Mouse (Mus musculus) liver, embryonic 14.5 days (tissue): ENCODE data around the gene Kif7. TPM values are rescaled to one million over a fixed set of nuclear protein-coding genes. Genes with fewer than 3 reads are reported as not detected.

ENCODE experiments used
- ATAC-seq: fragments of 200-750 bp; cut with Nextera tagmentation; 2 replicates; pipeline ENCODE4 v1.8.0; 2017; ENCODE audit warnings: moderate number of reproducible peaks, mild to moderate bottlenecking, moderate library complexity; ENCODE audit not compliant: insufficient read depth
- DNase-seq, 3 experiments: peaks; one replicate each; pipeline ENCODE4 v3.0.0-alpha.2; 2012 to 2013; ENCODE audit warnings: low read depth in 3 of 3, low spot score in 3 of 3
- H3K27ac ChIP-seq: fragments of 300-500 bp; sonication (generic); 2 replicates; pipeline ENCODE4 v1.5.1; 2014; ENCODE audit warnings: moderate library complexity, mild to moderate bottlenecking, control low read depth, inconsistent platforms
- H3K27me3 ChIP-seq: fragments of 300-500 bp; sonication (generic); 2 replicates; pipeline ENCODE4 v1.6.1; 2014; ENCODE audit warnings: mild to moderate bottlenecking, low read length, moderate library complexity; ENCODE audit not compliant: control insufficient read depth, insufficient read depth
- H3K36me3 ChIP-seq: fragments of 300-500 bp; sonication (generic); replicated peaks from 2 replicates; pipeline ENCODE4 v1.6.1; 2014; ENCODE audit warnings: low read depth; ENCODE audit not compliant: control insufficient read depth, insufficient read depth
- H3K4me1 ChIP-seq, 2 experiments: fragments of 200-500 bp in 1 of 2; fragments of 300-500 bp in 1 of 2; sonication (generic) in 1 of 2; replicated peaks; 2 replicates each; pipeline ENCODE4 v1.6.1; 2012 to 2014; ENCODE audit warnings: antibody characterized with exemption in 1 of 2, inconsistent platforms in 1 of 2, low read length in 1 of 2; ENCODE audit not compliant: control insufficient read depth in 2 of 2, insufficient read depth in 2 of 2
- H3K4me2 ChIP-seq: fragments of 300-500 bp; sonication (generic); 2 replicates; pipeline ENCODE4 v1.6.1; 2014; ENCODE audit warnings: low read depth, mild to moderate bottlenecking, control low read depth, moderate library complexity
- H3K4me3 ChIP-seq, 2 experiments: fragments of 200-500 bp in 1 of 2; fragments of 300-500 bp in 1 of 2; sonication (generic) in 1 of 2; 2 replicates each; pipeline ENCODE4 v1.5.1; 2012 to 2014; ENCODE audit warnings: low read depth in 2 of 2, low read length in 2 of 2, mild to moderate bottlenecking in 2 of 2, control low read depth in 1 of 2, inconsistent platforms in 1 of 2, moderate library complexity in 1 of 2; ENCODE audit not compliant: insufficient read depth in 1 of 2
- H3K9ac ChIP-seq: fragments of 300-500 bp; sonication (generic); replicated peaks from 2 replicates; pipeline ENCODE4 v1.6.1; 2014; ENCODE audit warnings: mild to moderate bottlenecking, control low read depth, moderate library complexity
- H3K9me3 ChIP-seq: fragments of 300-500 bp; sonication (generic); 2 replicates; pipeline ENCODE4 v1.6.1; 2016; ENCODE audit warnings: low read length, mixed read lengths; ENCODE audit not compliant: control insufficient read depth
- CTCF ChIP-seq: IDR thresholded peaks from 2 replicates; pipeline ENCODE4 v1.5.1; 2016; ENCODE audit warnings: antibody characterized with exemption, low read depth, control low read depth
- EP300 ChIP-seq: IDR thresholded peaks from 2 replicates; pipeline ENCODE4 v1.6.1; 2016; ENCODE audit warnings: antibody characterized with exemption, low read depth
- WGBS: fragments of 180-500 bp; shearing (Covaris S2); extraction: QIAGEN DNeasy Blood & Tissue Kit; methylation state at CpG from one replicate; pipeline ENCODE4 v1.1.7; 2014; ENCODE audit not compliant: insufficient replicate concordance; 5-methylcytosine and 5-hydroxymethylcytosine counted together
- polyA plus RNA-seq, 2 experiments: library from polyadenylated mRNA; depleted of rRNA in 1 of 2; stranded (reverse) in 1 of 2; unstranded in 1 of 2; fragments of >200 nt; fragmentation: Nextera tagmentation in 1 of 2; extraction: Ambion mirVana in 1 of 2; gene quantifications; 2 replicates each; pipeline versions ENCODE4 v1.2.1 to v1.2.3; 2012 to 2014

Kif7 gene
- polyA plus RNA-seq, 2 experiments = 0.15 to 0.56 TPM

DNA sequence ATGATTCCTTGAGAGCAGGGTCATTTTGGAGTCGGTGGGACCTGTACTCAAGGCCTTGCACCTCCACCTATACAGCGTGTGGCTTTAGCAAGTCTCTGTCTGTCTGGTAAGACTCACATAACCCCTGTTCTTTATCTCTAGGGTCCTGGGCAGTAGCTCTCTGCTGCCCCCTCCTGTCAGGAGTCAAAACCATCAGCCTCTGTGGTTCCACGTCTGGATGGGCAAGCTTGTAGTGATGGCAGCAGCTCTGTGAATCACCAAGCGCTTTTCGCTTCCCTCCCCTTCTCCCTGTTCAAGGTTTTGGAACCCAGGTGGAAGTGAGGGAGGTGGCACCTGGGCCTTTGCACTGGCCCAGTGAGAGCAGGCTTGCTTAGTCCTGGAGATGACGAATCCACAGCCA lies 12.7 kb upstream of the Kif7 start:
- Histone ChIP-seq H3K9me3 (no peaks in the 10 kb centered on the region), H3K4me3 (no peak overlapping the region), H3K4me1 (no peaks in the 10 kb centered on the region), H3K36me3 (no peaks in the 10 kb centered on the region), H3K4me2 (no peak overlapping the region), H3K9ac (no peak overlapping the region), H3K27me3 (no peaks in the 10 kb centered on the region; the same call in 1 of the 2 replicates), H3K27ac (no peak overlapping the region)
- peak; percentile 34 to 44 (median 38) for DNase-seq
- no peak for ATAC-seq
- 15% methylated on average over 6 of the region's 6 CpGs for WGBS
- TF ChIP-seq CTCF (peak; percentile 91), EP300 (no peak)

DNA sequence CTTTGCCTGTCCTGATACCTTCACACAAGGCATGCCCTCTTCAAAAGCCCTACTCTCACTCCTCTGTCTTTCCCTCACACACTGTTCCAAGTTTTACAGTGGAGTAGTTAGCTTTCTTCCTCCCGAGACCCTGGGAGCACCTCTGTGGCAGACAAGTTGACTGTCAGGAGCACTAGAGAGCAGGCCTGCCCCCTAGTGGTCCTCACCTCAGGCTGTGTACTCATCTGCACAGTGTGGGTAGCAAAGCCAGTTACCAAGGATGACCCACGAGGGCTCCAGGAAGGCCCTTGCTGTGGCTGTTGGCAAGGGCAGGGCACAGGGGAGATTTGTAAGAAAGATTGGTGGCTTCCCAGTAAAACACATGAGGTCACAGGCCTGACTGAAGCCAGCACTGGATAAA lies 11.6 kb upstream of the Kif7 start:
- TF ChIP-seq CTCF (peak; percentile 85), EP300 (no peak)
- ATAC-seq (no peak), DNase-seq (peak in 1 of 3 experiments; percentile 28)
- Histone ChIP-seq H3K9ac (no peak overlapping the region), H3K27me3 (no peaks in the 10 kb centered on the region; the same call in 1 of the 2 replicates), H3K4me2 (no peak overlapping the region), H3K27ac (no peak overlapping the region), H3K9me3 (no peaks in the 10 kb centered on the region), H3K36me3 (no peaks in the 10 kb centered on the region), H3K4me3 (no peak overlapping the region), H3K4me1 (no peaks in the 10 kb centered on the region)
- 9% methylated on average over 2 of the region's 2 CpGs for WGBS

DNA sequence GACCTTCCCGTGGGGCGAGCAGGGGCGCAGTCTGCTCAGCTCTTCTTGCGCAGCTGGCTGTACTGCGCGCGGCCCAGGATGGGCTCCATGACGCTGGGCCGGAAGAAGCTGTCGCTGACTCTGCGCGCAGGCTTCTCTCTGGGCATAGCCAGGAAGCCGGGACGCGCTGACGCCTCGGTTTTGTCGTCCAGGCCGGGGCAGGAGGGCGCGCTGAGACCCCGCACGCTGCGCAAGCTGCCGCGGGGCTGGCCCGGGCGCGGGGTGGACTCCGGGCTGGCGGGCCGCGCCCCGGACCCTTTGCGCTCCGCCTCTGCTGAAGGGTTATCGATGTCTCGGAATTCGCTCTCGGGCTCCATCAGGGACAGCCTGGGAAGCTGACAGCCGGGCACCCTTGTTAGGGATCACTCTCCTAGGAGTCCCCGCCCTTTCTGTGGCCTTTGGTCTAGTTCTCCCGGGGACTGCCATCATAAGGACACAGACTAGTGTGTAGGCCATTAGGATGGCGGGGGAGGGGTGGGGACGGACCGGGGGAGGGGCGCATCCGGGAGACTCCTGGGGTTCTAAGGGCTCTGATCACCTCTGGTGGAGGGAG lies 6.0 kb upstream of the Kif7 start:
- DNase-seq (no peak), ATAC-seq (0 out of 2 replicates have a peak, but pooled peaks have one; percentile 23)
- Histone ChIP-seq H3K9me3 (no peaks in the 10 kb centered on the region), H3K36me3 (no peaks in the 10 kb centered on the region), H3K27ac (no peak overlapping the region), H3K9ac (no peak overlapping the region), H3K4me2 (peak overlapping the region; percentile 52), H3K27me3 (peaks cover 11% of the 10 kb centered on the region), H3K4me1 (no peaks in the 10 kb centered on the region), H3K4me3 (peak overlapping the region; percentile 35 to 39)
- under 1% methylated on average over 44 of the region's 48 CpGs for WGBS
- TF ChIP-seq EP300 = no peak
- no peak for TF ChIP-seq CTCF

DNA sequence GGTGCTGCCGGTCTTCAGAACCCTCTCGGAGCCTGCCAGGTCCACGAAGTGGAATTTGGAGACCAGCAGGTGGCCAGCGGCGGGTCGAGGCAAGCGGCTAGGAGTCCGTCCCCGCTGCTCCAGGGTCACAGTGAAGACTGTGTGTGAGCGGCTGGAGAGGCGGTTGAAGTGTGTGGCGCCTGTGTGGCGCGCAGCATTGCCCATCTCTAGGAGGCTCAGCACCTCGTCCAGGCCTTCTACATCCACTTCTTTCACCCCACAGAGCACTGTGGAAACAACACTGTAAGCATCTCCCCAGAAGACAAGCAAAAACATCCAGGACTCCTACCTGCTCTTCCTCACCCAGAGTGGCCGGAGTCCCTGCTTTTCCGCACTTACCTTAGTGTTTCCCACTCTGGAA lies 4.7 kb downstream of the Kif7 start:
- DNase-seq (no peak), ATAC-seq (no peak)
- WGBS = 55% methylated on average over 17 of the region's 17 CpGs
- Histone ChIP-seq H3K27ac (no peak overlapping the region), H3K4me2 (no peak overlapping the region), H3K4me3 (no peak overlapping the region), H3K27me3 (peaks cover 24% of the 10 kb centered on the region), H3K9ac (no peak overlapping the region), H3K36me3 (no peaks in the 10 kb centered on the region), H3K9me3 (no peaks in the 10 kb centered on the region), H3K4me1 (0 out of 4 replicates have a peak, but pooled peaks cover 0 to 4% of the 10 kb centered on the region in 2 experiments)
- TF ChIP-seq CTCF (no peak), EP300 (no peak)

DNA sequence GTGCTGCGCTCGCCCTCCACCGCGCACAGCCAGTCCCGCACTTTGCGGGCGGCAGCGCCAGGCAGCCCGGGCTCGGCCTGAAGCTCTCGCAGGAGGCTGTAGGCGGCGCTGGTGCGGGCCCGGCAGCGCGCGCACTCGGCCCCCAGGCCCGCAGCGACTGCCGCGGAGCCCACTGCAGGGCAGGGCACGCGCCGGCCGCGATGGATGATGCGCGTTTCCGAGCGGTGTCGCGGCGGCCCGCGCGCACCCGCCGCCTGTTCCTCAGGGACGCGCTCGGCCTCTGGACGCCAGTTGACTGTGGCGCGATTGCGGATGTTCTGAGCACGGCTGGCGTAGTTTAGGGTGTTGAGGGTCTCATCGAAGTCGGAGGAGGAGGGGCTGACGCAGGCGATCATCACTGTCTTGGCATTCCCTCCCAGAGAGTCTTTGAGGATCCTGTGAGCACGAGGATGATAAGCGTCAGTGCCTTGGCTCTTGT lies 5.4 kb downstream of the Kif7 start:
- H3K27ac ChIP-seq = no peak overlapping the region
- no peak for DNase-seq
- H3K9me3 ChIP-seq = no peaks in the 10 kb centered on the region
- no peak for ATAC-seq
- H3K4me2 ChIP-seq = peak overlapping the region; percentile 58
- TF ChIP-seq EP300 = no peak
- no peak for TF ChIP-seq CTCF
- peak overlapping the region; percentile 1 to 40; a peak in 3 of 4 replicates for H3K4me3 ChIP-seq
- no peaks in the 10 kb centered on the region for H3K36me3 ChIP-seq
- no peak overlapping the region for H3K9ac ChIP-seq
- H3K27me3 ChIP-seq = peaks cover 24% of the 10 kb centered on the region
- 2% methylated on average over 55 of the region's 55 CpGs for WGBS
- 0 out of 4 replicates have a peak, but pooled peaks cover 0 to 4% of the 10 kb centered on the region in 2 experiments for H3K4me1 ChIP-seq
